Mouse (Mus musculus) thymus, adult 18-20 months (tissue): ENCODE data around the gene Ciz1.

ENCODE experiments used
- DNase-seq, 2 experiments: peaks; one replicate each; pipeline ENCODE4 v3.0.0; 2022; ENCODE audit warnings: mixed read lengths in 2 of 2

The Ciz1 gene

DNA sequence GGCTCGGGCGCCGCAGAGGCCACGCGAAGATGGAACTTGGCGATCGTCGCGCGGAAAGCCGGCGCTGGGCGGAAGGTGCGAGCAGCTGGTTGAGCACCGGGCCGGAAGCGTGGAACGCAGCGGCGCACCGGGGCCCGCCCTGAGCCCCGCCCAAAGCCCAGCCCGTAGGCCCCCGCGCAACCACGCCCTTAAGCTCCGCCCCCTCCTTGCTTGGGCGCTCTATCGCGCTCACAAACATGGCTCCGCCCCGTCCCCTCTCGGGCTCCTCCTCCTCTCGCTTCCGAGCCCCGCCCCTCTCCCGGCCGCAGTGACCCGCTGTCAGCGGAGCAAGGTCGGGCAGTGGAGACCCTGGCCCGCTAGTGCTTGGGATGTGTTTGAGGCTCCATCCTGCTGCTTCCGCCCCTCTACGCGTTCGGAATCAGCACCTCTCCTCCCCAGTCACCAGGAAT lies 29.7 kb downstream of the Ciz1 start, which contains the start of gene 1110008P14Rik:
Gene 1110008P14Rik, minus strand, starts transcription at position 164 of the 449 bp plus-strand sequence.
- DNase-seq: peak; percentile 91 to 92

GRCm38 (mm10) chr2:32382689-32383088 lies 30.6 kb downstream of the Ciz1 start:
- no peak for DNase-seq

DNA sequence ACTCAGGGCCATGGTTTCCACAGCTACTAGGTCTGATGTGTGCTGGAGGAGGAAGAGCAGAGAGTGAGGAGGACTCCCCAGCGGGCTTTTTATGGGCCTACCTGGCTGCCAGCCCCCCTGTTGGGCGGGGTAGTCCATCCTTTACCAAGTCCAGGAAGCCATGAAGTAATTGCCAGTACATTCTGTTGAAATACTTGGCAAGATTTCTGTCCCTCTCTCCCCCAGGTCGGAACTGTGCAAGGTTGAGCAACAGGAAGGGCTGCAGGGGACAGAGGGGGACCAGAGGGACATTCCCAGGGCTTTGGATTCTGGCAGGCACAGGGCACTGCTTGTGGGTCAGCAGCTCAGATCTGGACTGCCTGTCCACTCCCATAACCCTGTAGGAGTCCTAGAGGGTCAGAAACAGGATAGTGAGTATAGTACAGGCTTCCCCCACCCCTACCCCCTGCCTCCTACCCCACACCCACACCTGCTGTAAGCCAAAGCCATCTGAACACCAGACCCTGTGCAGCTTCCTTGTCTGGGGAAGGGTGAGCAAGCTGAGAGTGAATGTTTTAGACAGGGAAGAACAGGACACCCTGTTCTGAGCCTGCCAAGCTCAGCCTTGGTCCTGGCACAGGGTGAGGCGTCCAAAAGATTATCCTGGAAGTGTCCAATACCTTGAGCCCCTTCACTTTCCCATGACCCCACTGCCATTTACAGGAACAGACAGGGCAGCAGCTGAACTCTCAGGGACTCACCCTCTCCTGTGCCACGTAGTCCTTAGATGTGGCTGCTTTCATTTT lies 35.8 kb downstream of the Ciz1 start, which contains the start of gene Lcn2:
Gene Lcn2, minus strand, starts transcription at position 547 of the 785 bp plus-strand sequence.
- no peak for DNase-seq

DNA sequence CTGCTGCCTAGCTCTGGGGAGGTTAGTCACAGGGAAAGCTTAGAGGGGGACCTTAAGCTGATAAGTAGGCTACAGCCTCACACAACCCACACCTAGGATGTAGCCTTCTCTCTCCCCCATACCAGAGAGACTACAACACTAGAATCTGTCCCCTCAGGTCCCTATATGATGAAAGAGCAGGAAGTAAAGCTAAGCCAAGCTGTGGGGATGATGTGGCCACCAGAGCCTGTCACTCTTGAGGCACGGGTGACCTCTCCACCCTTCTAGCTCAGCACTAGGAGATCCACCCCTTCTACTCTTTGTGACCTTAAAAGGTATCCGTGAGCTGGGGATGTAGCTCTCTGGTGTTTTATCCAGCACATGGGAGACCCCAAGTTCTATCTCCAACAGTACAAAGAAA lies 37.0 kb downstream of the Ciz1 start:
- no peak for DNase-seq

DNA sequence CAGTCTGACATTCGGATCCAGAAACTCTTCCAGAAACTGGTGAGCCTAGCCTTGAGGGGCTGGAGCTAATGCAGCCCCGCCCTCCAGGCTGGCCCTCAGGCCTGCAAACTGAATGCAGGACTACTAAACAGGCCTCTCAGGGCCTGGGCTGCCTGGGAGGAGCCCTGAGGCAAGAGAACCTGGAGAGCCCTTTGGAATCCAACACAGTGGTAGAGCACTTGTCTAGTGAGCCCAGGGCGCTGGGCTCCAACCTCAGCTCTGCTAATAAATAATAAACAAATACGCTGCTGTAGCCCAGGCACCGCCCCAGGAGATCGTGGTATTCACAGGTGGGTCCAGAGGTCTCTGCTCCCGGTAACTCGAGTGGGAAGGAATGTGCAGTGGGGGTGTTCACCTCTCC lies 38.7 kb downstream of the Ciz1 start:
- DNase-seq: no peak

GRCm38 (mm10) chr2:32392063-32392462 lies 39.9 kb downstream of the Ciz1 start:
- no peak for DNase-seq

DNA sequence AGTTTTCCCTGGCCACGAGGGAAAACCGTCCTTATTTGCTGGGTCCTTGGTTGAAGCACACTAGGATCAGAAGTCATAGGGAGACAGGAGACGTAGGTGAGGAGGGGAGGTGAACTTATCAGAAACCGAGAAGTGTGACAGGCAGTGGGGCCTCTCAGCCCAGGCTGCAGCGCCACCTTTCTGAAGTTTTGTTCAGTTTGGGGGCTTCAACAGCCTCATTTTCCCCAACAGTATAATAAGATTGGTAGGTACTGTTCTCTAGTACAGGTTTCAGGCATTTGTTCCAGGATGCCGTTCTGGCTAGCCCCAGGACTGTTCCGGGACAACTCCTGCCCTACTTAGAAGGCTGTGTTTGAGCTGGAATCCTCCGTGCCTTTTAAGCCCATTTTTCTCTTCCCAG lies 42.8 kb downstream of the Ciz1 start:
- peak in 1 of 2 experiments; percentile 51 for DNase-seq

DNA sequence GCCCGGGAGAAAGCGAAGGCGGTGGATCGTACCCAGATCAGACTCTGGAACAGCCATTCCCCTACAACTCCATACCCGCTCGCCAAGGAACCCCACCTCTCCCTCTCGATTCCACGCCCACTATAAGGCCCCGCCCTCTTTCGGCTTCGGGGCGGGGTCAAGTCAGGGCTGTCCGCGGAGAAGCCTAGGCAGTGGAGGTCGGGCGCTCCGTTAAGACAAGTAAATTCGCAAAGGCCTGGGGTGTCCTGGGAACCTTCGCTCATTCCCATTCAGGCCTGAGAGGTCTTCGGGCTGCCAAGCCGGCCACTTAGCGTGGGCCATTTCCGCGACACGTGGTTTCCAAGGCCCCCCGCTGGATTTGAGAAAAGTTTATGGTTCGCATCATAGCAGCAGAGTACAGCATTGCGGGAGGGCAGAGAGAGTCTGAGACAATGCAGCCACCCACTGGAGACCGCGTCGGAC lies 43.4 kb downstream of the Ciz1 start, which contains the start of gene Ptges2:
Gene Ptges2, plus strand, starts transcription at position 413 of the 462 bp plus-strand sequence.
- DNase-seq: peak; percentile 78 to 88

DNA sequence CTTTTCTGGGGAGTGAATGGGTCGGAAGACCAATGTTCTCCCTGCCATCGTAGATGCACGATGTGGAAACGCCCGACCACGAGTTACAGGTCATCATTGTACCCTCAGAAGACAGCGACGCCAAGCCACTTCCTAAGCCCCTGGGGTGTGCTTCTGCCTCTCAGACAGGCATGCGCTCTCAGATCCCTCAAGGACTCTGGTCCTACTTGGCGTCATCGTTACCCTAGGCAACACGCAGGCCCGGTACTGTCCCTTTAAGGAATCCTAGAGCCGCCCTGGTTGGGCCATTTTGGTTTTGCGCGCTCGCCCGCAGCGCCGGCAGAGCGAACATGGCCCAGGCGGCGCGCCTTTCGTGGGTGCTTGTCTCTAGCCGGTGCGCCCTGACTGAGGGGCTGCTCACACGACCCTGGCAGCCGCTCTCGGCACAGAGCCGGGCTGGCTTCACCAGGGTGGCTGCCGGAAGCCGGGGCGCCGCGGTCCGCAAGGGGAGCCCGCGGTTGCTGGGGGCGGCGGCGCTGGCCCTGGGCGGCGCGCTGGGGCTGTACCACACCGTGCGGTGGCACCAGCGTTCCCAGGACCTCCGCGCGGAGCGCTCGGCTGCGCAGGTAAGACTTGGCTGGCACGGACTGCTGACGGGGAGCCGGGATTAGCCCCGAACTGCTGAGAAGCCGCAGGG lies 44.0 kb downstream of the Ciz1 start:
- peak; percentile 62 to 77 for DNase-seq

GRCm38 (mm10) chr2:32396695-32397094 lies 44.6 kb downstream of the Ciz1 start:
- no peak for DNase-seq

DNA sequence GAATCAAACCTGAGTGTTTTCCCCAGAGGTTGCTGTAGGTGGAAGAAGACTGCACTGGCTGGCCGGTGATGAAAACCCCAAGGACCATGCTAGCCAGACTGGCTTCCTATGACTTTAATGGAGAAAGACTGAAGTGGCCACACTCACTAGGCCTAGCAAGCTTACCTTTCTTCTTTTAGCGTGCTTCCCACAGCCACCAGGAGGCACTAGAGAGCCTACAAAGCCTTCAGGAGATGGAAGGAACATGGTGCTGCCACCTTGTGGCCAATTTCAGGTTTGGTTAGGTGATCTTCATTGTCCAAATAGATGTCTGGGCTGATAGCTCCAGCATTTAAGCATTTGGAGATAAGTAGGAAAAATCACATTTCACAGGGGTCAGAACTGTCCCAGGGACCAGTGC lies 52.5 kb downstream of the Ciz1 start:
- DNase-seq: peak; percentile 74 to 80

GRCm38 (mm10) chr2:32407144-32407824 lies 55.2 kb downstream of the Ciz1 start:
- DNase-seq: no peak

- DNase-seq: no peak
Measured at GRCm38 (mm10) chr2:32408429-32409424, 56.6 kb downstream of the Ciz1 start.

DNA sequence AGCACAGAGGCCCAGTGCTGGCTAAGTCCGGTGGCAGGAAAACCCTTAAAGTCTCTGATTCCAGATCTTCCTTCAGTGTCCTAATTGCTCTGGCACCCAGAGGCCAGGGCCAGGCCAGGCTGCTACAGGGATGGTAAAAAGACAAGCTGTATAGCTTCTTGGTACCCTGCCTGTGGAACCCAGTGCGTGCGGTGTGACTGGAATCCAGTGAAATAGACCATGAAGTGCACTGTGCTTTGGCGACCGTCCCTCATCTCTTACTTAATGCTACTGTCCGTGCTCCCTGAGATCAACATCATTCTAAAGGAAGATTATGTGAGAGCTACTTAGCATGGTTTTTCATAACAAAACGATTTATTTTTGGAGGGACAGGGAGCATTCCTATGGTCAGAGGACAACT lies 59.3 kb downstream of the Ciz1 start:
- DNase-seq: no peak

DNA sequence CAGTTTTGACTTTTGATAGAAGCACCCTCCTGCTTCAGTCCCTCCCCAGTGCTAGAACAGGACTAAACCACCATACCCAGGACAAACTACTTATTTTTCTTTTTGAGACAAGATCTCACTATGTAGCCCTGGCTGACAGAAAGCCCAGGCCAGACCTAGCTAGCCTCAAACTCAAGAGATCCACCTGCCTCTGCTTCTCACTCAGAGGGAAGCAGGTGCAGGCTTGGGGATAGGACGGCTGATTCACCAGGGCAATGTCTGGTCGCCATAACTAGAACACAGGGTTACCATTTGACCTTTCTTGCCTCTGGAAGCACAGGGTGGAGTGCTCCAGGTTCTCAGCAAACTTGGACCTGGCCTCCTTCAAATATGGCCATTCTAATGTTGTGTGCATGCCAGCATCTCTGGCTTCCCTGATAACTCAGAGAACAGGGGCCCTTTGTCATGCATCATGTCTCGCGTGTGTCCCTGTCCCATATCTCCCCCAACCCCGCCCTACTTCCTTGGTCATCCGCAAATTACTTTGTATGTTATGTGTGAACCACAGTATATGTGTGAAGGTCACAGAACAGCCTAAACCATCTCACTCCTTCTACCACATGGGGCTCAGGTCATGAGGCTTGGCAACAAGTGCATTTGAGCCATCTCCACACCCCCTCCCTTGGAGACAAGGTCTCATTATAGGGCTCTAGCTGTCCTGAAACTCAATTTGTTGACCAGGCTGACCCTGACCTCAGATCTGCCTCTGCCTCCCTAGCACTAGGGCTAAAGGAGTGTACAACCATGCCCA lies 60.8 kb downstream of the Ciz1 start:
- no peak for DNase-seq

DNA sequence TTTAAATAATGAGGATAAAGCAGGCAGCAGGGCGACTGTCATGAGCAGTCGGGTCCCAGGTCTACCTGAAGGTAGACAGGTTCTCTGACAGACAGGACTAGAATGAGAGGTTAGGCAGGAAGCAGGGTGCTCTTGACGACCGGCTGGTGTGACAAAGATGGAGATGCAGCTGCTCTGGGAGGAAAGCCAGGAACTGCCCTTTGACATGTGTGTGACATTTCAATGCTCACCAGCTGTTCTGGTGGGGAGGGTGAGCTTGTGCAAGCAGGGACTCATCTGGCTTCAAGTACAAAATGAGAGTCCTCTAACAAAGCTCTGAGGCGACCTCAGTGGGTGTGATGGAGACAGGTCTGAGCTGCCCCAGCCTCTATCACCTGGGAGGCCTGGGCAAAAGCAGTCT lies 61.8 kb downstream of the Ciz1 start:
- no peak for DNase-seq

DNA sequence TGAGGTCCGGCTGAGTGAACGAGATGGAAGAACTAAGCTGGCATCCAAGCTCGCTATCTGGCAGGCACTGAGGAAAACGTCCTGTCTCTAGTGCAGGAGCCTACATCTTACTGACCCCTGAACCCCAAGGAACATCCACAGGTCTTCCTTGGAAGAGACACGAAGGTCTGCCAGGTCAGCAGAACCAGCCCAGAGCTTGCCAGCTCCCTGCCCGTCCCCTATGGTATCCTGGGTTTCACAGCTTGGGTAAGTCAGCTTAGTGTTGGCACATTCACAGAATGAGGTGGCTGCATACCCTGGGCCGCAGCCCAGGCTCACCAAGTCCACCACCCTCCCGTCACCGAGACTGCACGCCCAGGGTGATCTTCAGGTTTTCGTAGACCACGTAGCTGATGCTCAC lies 63.7 kb downstream of the Ciz1 start:
- DNase-seq: no peak

- no peak for DNase-seq
Measured at GRCm38 (mm10) chr2:32416556-32416955, 64.4 kb downstream of the Ciz1 start.

- DNase-seq: no peak
Measured at GRCm38 (mm10) chr2:32417486-32417885, 65.4 kb downstream of the Ciz1 start.

- DNase-seq: no peak
Measured at GRCm38 (mm10) chr2:32418430-32419151, 66.5 kb downstream of the Ciz1 start.
